Mouse (Mus musculus) intestine, embryonic 14.5 days (tissue): ENCODE data around the gene Fbxw7. TPM values are rescaled to one million over a fixed set of nuclear protein-coding genes. Genes with fewer than 3 reads are reported as not detected.

Experiments used
- ATAC-seq: fragments of 200-750 bp; cut with Nextera tagmentation; replicated peaks from 2 replicates; pipeline ENCODE4 v1.8.0; 2017; ENCODE audit warnings: low read depth, moderate number of reproducible peaks, moderate TSS enrichment, moderate library complexity; ENCODE audit not compliant: low FRiP score, low TSS enrichment
- DNase-seq: peaks from one replicate; pipeline ENCODE4 v3.0.0-alpha.2; 2018; ENCODE audit warnings: low spot score
- H3K27ac ChIP-seq: fragments of 300-500 bp; sonication (generic); 2 replicates; pipeline ENCODE4 v1.5.1; 2014; ENCODE audit warnings: low read depth, mild to moderate bottlenecking, control low read depth
- H3K27me3 ChIP-seq: fragments of 300-500 bp; sonication (generic); replicated peaks from 2 replicates; pipeline ENCODE4 v1.6.1; 2014; ENCODE audit warnings: low read length, control low read depth; ENCODE audit not compliant: control insufficient read depth, insufficient read depth
- H3K36me3 ChIP-seq: fragments of 300-500 bp; sonication (generic); 2 replicates; pipeline ENCODE4 v1.6.1; 2014; ENCODE audit warnings: low read length, control low read depth; ENCODE audit not compliant: control insufficient read depth, insufficient read depth
- H3K4me1 ChIP-seq: fragments of 300-500 bp; sonication (generic); replicated peaks from 2 replicates; pipeline ENCODE4 v1.6.1; 2014; ENCODE audit warnings: low read length, control low read depth, mixed read lengths; ENCODE audit not compliant: control insufficient read depth, insufficient read depth
- H3K4me2 ChIP-seq: fragments of 300-500 bp; sonication (generic); 2 replicates; pipeline ENCODE4 v1.6.1; 2014; ENCODE audit warnings: low read length
- H3K4me3 ChIP-seq: fragments of 300-500 bp; sonication (generic); 2 replicates; pipeline ENCODE4 v1.5.1; 2014; ENCODE audit warnings: low read depth, low read length, control low read depth, mixed read lengths
- H3K9ac ChIP-seq: fragments of 300-500 bp; sonication (generic); 2 replicates; pipeline ENCODE4 v1.6.1; 2014; ENCODE audit warnings: mild to moderate bottlenecking, low read length
- H3K9me3 ChIP-seq: fragments of 300-500 bp; sonication (generic); 2 replicates; pipeline ENCODE4 v1.6.1; 2016; ENCODE audit warnings: low read length, control low read depth; ENCODE audit not compliant: control insufficient read depth
- WGBS: fragments of 180-500 bp; shearing (Covaris S2); extraction: QIAGEN DNeasy Blood & Tissue Kit; methylation state at CpG from one replicate; pipeline ENCODE4 v1.1.7; 2014; 5-methylcytosine and 5-hydroxymethylcytosine counted together
- polyA plus RNA-seq: library from polyadenylated mRNA; unstranded; fragments of >200 nt; fragmentation: Nextera tagmentation; extraction: Ambion mirVana; gene quantifications from 2 replicates; pipeline ENCODE4 v1.2.1, GENCODE M21; 2014

Gene Fbxw7
- polyA plus RNA-seq, 1 experiment from 2014 or later, result 12.7 TPM

DNA sequence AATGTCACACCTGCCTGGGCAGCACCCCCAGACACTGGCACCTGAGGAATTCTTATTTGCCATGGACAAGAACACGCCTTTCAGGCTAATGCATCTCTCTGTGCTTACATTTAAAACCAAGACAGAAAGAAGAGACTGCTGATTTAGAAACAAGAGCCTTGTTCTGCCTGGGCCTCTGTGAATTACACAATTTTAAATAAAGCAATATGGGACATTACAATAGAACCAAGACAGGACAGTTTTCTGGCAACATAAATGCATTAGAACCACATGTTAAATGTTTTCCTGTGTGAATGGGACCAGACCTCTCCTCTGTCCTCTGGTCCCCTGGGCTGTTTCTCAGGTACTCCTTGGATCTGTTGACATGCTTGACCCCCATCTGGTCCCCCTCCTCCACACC, 39.0 kb upstream of the Fbxw7 start:
- 73% methylated on average over 1 of the region's 1 CpGs for WGBS
- Histone ChIP-seq H3K27me3 (no peaks in the 10 kb centered on the region), H3K4me3 (no peak overlapping the region), H3K9me3 (no peaks in the 10 kb centered on the region), H3K4me2 (no peak overlapping the region), H3K9ac (no peak overlapping the region), H3K36me3 (no peaks in the 10 kb centered on the region), H3K4me1 (peaks cover 4% of the 10 kb centered on the region), H3K27ac (no peak overlapping the region)
- no peak for ATAC-seq
- no peak for DNase-seq

DNA sequence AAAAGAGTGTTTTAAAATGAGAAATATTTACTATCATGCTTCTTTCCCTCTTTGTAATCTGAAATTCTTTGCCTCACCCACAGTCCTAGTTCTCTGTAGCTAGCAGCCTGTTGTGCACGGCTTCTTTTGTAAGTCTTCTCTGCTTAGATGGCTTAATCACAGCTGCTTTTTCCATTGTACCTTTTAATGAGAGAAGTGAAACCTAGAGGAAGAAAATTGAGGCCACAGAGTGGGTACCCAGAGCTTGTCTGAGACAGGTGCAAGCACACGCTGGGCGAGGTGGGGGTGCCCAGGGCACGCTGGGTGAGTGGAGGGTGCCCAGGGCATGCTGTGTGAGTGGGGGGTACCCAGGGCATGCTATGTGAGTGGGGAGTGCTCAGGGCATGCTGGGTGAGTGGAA, 27.2 kb upstream of the Fbxw7 start:
- H3K9ac ChIP-seq, result no peak overlapping the region
- no peaks in the 10 kb centered on the region for H3K9me3 ChIP-seq
- H3K27ac ChIP-seq, result no peak overlapping the region
- ATAC-seq (no peak), DNase-seq (no peak)
- no peaks in the 10 kb centered on the region for H3K27me3 ChIP-seq
- no peaks in the 10 kb centered on the region for H3K4me1 ChIP-seq
- WGBS, result 98% methylated on average over 4 of the region's 4 CpGs
- H3K36me3 ChIP-seq, result no peaks in the 10 kb centered on the region
- H3K4me2 ChIP-seq, result no peak overlapping the region
- H3K4me3 ChIP-seq, result no peak overlapping the region

GRCm38 (mm10) chr3:84804036-84804435, 11.0 kb upstream of the Fbxw7 start:
- H3K36me3 ChIP-seq, result no peaks in the 10 kb centered on the region
- no peak overlapping the region for H3K27ac ChIP-seq
- H3K9me3 ChIP-seq, result no peaks in the 10 kb centered on the region
- H3K4me3 ChIP-seq, result no peak overlapping the region
- DNase-seq, result no peak
- 52% methylated on average over 9 of the region's 9 CpGs for WGBS
- H3K4me2 ChIP-seq, result no peak overlapping the region
- H3K27me3 ChIP-seq, result no peaks in the 10 kb centered on the region
- ATAC-seq, result no peak
- no peak overlapping the region for H3K9ac ChIP-seq
- no peaks in the 10 kb centered on the region for H3K4me1 ChIP-seq

DNA sequence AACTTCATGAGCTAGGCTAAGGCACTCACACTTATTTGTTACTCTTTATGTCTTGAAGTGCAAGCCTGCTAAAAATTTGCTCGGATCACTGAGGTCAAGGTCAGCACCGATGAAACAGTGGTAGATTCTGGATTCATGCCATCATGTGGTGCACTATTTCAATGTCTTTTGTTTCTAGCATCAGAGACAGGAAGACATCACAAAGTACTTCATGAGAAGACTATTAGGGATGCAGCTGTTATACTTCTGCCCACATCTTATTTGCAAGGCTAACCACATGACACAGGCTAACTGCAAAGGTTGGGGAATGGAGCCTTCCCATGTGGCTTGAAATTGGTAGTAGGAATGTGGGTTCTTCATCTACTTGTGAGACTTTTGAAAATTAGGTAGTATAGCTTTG, 8.9 kb upstream of the Fbxw7 start:
- DNase-seq, result no peak
- no peak overlapping the region for H3K9ac ChIP-seq
- 66% methylated on average over 2 of the region's 2 CpGs for whole genome bisulfite sequencing
- H3K27ac ChIP-seq, result no peak overlapping the region
- no peak for ATAC-seq
- H3K4me3 ChIP-seq, result no peak overlapping the region
- no peaks in the 10 kb centered on the region for H3K27me3 ChIP-seq
- no peaks in the 10 kb centered on the region for H3K36me3 ChIP-seq
- H3K4me1 ChIP-seq, result no peaks in the 10 kb centered on the region
- H3K9me3 ChIP-seq, result no peaks in the 10 kb centered on the region
- H3K4me2 ChIP-seq, result no peak overlapping the region

DNA sequence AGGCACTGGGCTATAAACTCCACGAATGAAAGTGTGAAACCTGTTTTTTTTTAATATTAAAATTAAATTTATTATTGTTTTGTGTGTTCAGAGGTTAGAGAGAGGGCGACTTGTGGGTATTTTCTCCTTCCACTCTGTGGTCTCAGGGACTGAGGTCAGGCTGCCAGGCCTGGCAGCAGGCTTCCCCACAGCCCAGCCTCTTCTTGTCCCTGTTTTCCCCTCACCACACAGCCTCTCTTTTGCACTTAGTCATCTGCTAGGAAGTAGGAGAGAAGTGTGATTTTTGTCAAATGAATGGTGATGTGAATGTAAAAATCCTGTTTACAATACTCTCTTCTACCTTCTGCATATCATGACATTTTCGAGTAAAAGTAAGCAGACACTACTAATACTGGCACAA, 7.2 kb upstream of the Fbxw7 start:
- 68% methylated on average over 3 of the region's 3 CpGs for WGBS
- Histone ChIP-seq H3K4me1 (peaks cover under 1% of the 10 kb centered on the region), H3K27ac (no peak overlapping the region), H3K4me2 (no peak overlapping the region), H3K9me3 (no peaks in the 10 kb centered on the region), H3K9ac (no peak overlapping the region), H3K36me3 (no peaks in the 10 kb centered on the region), H3K27me3 (no peaks in the 10 kb centered on the region), H3K4me3 (no peak overlapping the region)
- ATAC-seq (no peak), DNase-seq (no peak)

DNA sequence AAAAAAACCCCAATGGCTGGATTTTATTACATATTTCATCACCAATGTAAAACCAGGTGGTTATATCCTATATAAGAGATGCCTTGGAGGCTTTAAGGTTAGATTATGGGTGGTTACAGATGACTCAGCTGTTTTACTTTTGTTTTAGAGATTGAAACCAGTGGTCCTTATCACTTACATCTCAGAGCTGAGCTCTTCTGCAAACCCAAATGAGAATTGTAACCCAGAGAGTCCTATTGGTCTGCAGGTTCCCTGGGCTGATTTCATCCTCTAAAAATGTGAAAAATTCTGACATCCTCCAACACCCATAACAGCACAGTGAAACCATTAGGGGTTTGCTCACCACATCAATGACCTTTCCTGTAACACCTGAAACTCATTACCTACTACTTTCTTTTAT, 6.2 kb upstream of the Fbxw7 start:
- H3K27ac ChIP-seq, result no peak overlapping the region
- no peak overlapping the region for H3K9ac ChIP-seq
- no peak for ATAC-seq
- H3K27me3 ChIP-seq, result no peaks in the 10 kb centered on the region
- DNase-seq, result no peak
- no peak overlapping the region for H3K4me3 ChIP-seq
- H3K9me3 ChIP-seq, result no peaks in the 10 kb centered on the region
- H3K4me1 ChIP-seq, result peaks cover 8% of the 10 kb centered on the region
- H3K36me3 ChIP-seq, result no peaks in the 10 kb centered on the region
- H3K4me2 ChIP-seq, result no peak overlapping the region

- no peak for DNase-seq
- Histone ChIP-seq H3K4me3 (no peak overlapping the region), H3K9me3 (no peaks in the 10 kb centered on the region), H3K27me3 (no peaks in the 10 kb centered on the region), H3K27ac (no peak overlapping the region), H3K36me3 (no peaks in the 10 kb centered on the region), H3K9ac (no peak overlapping the region), H3K4me2 (no peak overlapping the region), H3K4me1 (peaks cover 11% of the 10 kb centered on the region)
- no peak for ATAC-seq
Observed at GRCm38 (mm10) chr3:84810803-84811202, 4.3 kb upstream of the Fbxw7 start.

DNA sequence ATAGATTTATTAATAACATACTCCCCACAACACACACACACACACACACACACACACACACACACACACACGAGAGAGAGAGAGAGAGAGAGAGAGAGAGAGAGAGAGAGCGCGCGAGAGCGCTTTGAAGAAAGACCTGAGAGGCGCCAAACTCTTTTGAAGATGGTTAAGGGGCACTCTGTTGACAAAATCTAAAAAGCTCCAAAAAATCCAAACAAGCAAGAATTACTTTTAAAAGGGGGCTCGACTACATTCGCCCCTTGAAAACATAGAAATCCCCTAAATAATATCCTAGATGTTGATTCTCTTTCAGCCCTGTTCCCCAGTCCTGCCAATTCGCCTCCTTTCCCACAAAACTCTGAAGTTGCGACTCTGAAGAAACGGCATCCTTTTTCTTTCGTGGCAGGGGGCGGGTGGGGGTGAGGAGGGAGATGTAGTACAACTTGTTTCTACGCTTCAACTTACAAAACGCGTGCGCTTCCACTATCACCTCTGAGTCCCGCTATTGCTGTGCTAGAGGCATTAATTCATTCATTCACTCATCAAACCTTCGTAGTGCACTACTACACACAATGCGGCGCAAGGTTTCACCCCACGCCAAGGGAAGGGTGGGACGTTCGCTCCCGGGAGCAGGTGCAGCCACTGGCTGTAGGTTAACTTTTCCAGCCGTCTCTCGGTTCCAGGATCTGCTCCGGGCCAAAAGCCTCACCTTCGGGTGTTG, 1.5 kb upstream of the Fbxw7 start:
- H3K4me2 ChIP-seq, result peak overlapping the region; percentile 90
- peaks cover 19% of the 10 kb centered on the region for H3K4me1 ChIP-seq
- H3K4me3 ChIP-seq, result peak overlapping the region; percentile 90
- no peaks in the 10 kb centered on the region for H3K36me3 ChIP-seq
- no peaks in the 10 kb centered on the region for H3K27me3 ChIP-seq
- ATAC-seq (peak; percentile 50; the same call in 1 of the 2 replicates), DNase-seq (no peak)
- H3K9ac ChIP-seq, result peak overlapping the region; percentile 69
- WGBS, result under 1% methylated on average over 29 of the region's 29 CpGs
- H3K9me3 ChIP-seq, result no peaks in the 10 kb centered on the region
- peak overlapping the region; percentile 87 for H3K27ac ChIP-seq

GRCm38 (mm10) chr3:84814157-84814761, 809 bp upstream of the Fbxw7 start:
- Histone ChIP-seq H3K9me3 (no peaks in the 10 kb centered on the region), H3K27me3 (no peaks in the 10 kb centered on the region), H3K9ac (peak overlapping the region; percentile 84), H3K4me3 (peak overlapping the region; percentile 90), H3K4me1 (peaks cover 19% of the 10 kb centered on the region), H3K4me2 (peak overlapping the region; percentile 90), H3K27ac (peak overlapping the region; percentile 96), H3K36me3 (no peaks in the 10 kb centered on the region)
- under 1% methylated on average over 57 of the region's 60 CpGs for WGBS
- ATAC-seq (peak; percentile 98), DNase-seq (peak; percentile 100)
